Mouse (Mus musculus) layer of hippocampus, postnatal 25 days (tissue): ENCODE measurements around the gene Meiob. TPM values are rescaled to one million over a fixed set of nuclear protein-coding genes. Genes with fewer than 3 reads are reported as not detected.

ENCODE experiments used
- DNase-seq, 2 experiments: peaks; one replicate each; pipeline ENCODE4 v3.0.0; 2022; ENCODE audit warnings: mixed read lengths in 2 of 2, low spot score in 1 of 2; ENCODE audit errors: extremely low spot score in 1 of 2
- total RNA-seq, 2 experiments: library from RNA; stranded (reverse); gene quantifications; 2 replicates each; pipeline ENCODE4 v1.2.3; 2021

The Meiob gene
- total RNA-seq, 2 experiments from 2014 or later = not detected

GRCm38 (mm10) chr17:24819469-24819868 lies 15.4 kb downstream of the Meiob start:
- DNase-seq = no peak

- DNase-seq = no peak
Measured at GRCm38 (mm10) chr17:24821351-24822280, 17.5 kb downstream of the Meiob start.

- DNase-seq = no peak
Measured at GRCm38 (mm10) chr17:24839842-24840241, 35.8 kb downstream of the Meiob start, which contains the start of gene Hagh. Gene Hagh (plus strand): TSS chr17:24840143.

- DNase-seq = no peak
Measured at GRCm38 (mm10) chr17:24840341-24840740, 36.3 kb downstream of the Meiob start.

GRCm38 (mm10) chr17:24841133-24841532 lies 37.0 kb downstream of the Meiob start:
- DNase-seq = no peak

- no peak for DNase-seq
Measured at GRCm38 (mm10) chr17:24842631-24843030, 38.5 kb downstream of the Meiob start.

- no peak for DNase-seq
Measured at GRCm38 (mm10) chr17:24844525-24844924, 40.4 kb downstream of the Meiob start.

- no peak for DNase-seq
Measured at GRCm38 (mm10) chr17:24847386-24847785, 43.3 kb downstream of the Meiob start.

GRCm38 (mm10) chr17:24848600-24849031 lies 44.5 kb downstream of the Meiob start:
- DNase-seq = no peak

GRCm38 (mm10) chr17:24849733-24850064 lies 45.6 kb downstream of the Meiob start:
- no peak for DNase-seq

GRCm38 (mm10) chr17:24850065-24850772 lies 46.1 kb downstream of the Meiob start, which contains the start of gene Fahd1:
Gene Fahd1 (minus strand): TSS chr17:24850364.
- DNase-seq = peak; percentile 75 to 96

- DNase-seq = no peak
Measured at GRCm38 (mm10) chr17:24850773-24851127, 46.7 kb downstream of the Meiob start.

GRCm38 (mm10) chr17:24851381-24852125 lies 47.5 kb downstream of the Meiob start:
- DNase-seq = no peak

GRCm38 (mm10) chr17:24855838-24856464 lies 51.9 kb downstream of the Meiob start:
- no peak for DNase-seq

- no peak for DNase-seq
Measured at GRCm38 (mm10) chr17:24856589-24856988, 52.5 kb downstream of the Meiob start.

- DNase-seq = no peak
Measured at GRCm38 (mm10) chr17:24857831-24858470, 53.9 kb downstream of the Meiob start.

- DNase-seq = peak in 1 of 2 experiments; percentile 26
Measured at GRCm38 (mm10) chr17:24858967-24859366, 54.9 kb downstream of the Meiob start.

GRCm38 (mm10) chr17:24860076-24860475 lies 56.0 kb downstream of the Meiob start:
- no peak for DNase-seq

GRCm38 (mm10) chr17:24861785-24862184 lies 57.7 kb downstream of the Meiob start:
- no peak for DNase-seq

GRCm38 (mm10) chr17:24865776-24866175 lies 61.7 kb downstream of the Meiob start, which contains the start of gene Igfals:
Gene Igfals (plus strand): TSS chr17:24865997.
- DNase-seq = no peak
